Mouse (Mus musculus) hindbrain, embryonic 14.5 days (tissue): ENCODE results near the gene Xpnpep1. TPM values are rescaled to one million over a fixed set of nuclear protein-coding genes. Genes with fewer than 3 reads are reported as not detected.

Experiments
- ATAC-seq: fragments of 200-750 bp; cut with Nextera tagmentation; 2 replicates; pipeline ENCODE4 v1.8.0; 2017; ENCODE audit warnings: moderate number of reproducible peaks, mild to moderate bottlenecking, moderate TSS enrichment, moderate library complexity; ENCODE audit not compliant: low FRiP score
- DNase-seq: peaks from one replicate; pipeline ENCODE4 v3.0.0-alpha.2; 2015; ENCODE audit warnings: low spot score
- H3K27ac ChIP-seq: fragments of 300-500 bp; sonication (generic); 2 replicates; pipeline ENCODE4 v1.5.1; 2014; ENCODE audit warnings: mild to moderate bottlenecking, moderate library complexity
- H3K27me3 ChIP-seq: fragments of 300-500 bp; sonication (generic); 2 replicates; pipeline ENCODE4 v1.6.1; 2014; ENCODE audit warnings: mild to moderate bottlenecking, low read length, mixed read lengths; ENCODE audit not compliant: control insufficient read depth, insufficient read depth
- H3K36me3 ChIP-seq: fragments of 300-500 bp; sonication (generic); replicated peaks from 2 replicates; pipeline ENCODE4 v1.6.1; 2014; ENCODE audit not compliant: control insufficient read depth, insufficient read depth
- H3K4me1 ChIP-seq: fragments of 300-500 bp; sonication (generic); replicated peaks from 2 replicates; pipeline ENCODE4 v1.6.1; 2014; ENCODE audit warnings: antibody characterized with exemption, low read length, mixed read lengths; ENCODE audit not compliant: control insufficient read depth, insufficient read depth
- H3K4me2 ChIP-seq: fragments of 300-500 bp; sonication (generic); replicated peaks from 2 replicates; pipeline ENCODE4 v1.6.1; 2014; ENCODE audit warnings: mild to moderate bottlenecking, moderate library complexity
- H3K4me3 ChIP-seq: fragments of 300-500 bp; sonication (generic); replicated peaks from 2 replicates; pipeline ENCODE4 v1.5.1; 2014; ENCODE audit warnings: mild to moderate bottlenecking, low read length
- H3K9ac ChIP-seq: fragments of 300-500 bp; sonication (generic); 2 replicates; pipeline ENCODE4 v1.6.1; 2014
- H3K9me3 ChIP-seq: fragments of 300-500 bp; sonication (generic); 2 replicates; pipeline ENCODE4 v1.6.1; 2016; ENCODE audit warnings: low read length; ENCODE audit not compliant: control insufficient read depth
- WGBS: fragments of 180-500 bp; shearing (Covaris S2); extraction: QIAGEN DNeasy Blood & Tissue Kit; methylation state at CpG from one replicate; pipeline ENCODE4 v1.1.7; 2014; 5-methylcytosine and 5-hydroxymethylcytosine counted together
- polyA plus RNA-seq: library from polyadenylated mRNA; unstranded; fragments of >200 nt; fragmentation: Nextera tagmentation; extraction: Ambion mirVana; gene quantifications from 2 replicates; pipeline ENCODE4 v1.2.1, GENCODE M21; 2014

Gene Xpnpep1
- polyA plus RNA-seq, 1 experiment from 2014 or later: 135 TPM

- H3K4me1 ChIP-seq: no peaks in the 10 kb centered on the region
- ATAC-seq (no peak), DNase-seq (no peak)
- no peaks in the 10 kb centered on the region for H3K9me3 ChIP-seq
- no peak overlapping the region for H3K9ac ChIP-seq
- H3K27me3 ChIP-seq: no peaks in the 10 kb centered on the region
- H3K27ac ChIP-seq: no peak overlapping the region
- no peak overlapping the region for H3K4me3 ChIP-seq
- WGBS: 94% methylated on average over 16 of the region's 16 CpGs
- H3K4me2 ChIP-seq: no peak overlapping the region
- no peaks in the 10 kb centered on the region for H3K36me3 ChIP-seq
Observed at GRCm38 (mm10) chr19:53053355-53053754, 13.3 kb upstream of the Xpnpep1 start.

DNA sequence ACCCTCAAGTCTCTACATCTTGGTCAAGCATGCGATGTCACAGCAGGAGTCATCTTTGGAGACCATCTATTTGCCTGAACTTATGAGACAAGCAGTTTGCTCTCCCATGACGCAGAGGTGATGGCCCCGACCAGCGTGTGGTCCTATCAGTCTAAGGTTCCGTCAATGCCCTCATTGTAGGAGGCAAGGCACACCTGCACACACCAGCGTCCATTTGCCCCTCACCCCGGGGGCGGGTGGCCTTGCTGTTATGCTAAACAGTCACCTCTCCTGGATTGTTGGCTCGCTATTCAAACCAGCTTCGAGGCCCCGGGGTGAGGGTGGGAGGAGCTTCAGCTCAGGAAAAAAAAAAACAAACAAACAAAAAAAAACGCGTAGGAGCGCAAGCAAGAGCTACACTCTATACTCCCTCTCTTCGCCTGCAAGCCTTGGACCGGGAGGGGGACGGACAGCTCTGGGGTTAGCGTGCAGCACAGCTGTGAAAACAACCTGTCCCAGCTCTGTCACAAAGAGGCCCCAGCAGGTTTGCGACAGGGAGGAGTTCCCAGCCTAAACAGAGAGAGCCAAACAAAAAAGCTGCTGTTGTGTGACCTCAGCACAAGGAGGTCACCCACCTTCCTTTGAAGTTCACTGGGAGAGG, 12.1 kb upstream of the Xpnpep1 start:
- Histone ChIP-seq H3K27me3 (no peaks in the 10 kb centered on the region), H3K4me2 (peak overlapping the region; percentile 41), H3K27ac (no peak overlapping the region), H3K4me1 (no peaks in the 10 kb centered on the region), H3K4me3 (no peak overlapping the region), H3K36me3 (no peaks in the 10 kb centered on the region), H3K9ac (no peak overlapping the region), H3K9me3 (no peaks in the 10 kb centered on the region)
- 16% methylated on average over 19 of the region's 19 CpGs for WGBS
- peak; percentile 48; the same call in 1 of the 2 replicates for ATAC-seq
- DNase-seq: no peak

DNA sequence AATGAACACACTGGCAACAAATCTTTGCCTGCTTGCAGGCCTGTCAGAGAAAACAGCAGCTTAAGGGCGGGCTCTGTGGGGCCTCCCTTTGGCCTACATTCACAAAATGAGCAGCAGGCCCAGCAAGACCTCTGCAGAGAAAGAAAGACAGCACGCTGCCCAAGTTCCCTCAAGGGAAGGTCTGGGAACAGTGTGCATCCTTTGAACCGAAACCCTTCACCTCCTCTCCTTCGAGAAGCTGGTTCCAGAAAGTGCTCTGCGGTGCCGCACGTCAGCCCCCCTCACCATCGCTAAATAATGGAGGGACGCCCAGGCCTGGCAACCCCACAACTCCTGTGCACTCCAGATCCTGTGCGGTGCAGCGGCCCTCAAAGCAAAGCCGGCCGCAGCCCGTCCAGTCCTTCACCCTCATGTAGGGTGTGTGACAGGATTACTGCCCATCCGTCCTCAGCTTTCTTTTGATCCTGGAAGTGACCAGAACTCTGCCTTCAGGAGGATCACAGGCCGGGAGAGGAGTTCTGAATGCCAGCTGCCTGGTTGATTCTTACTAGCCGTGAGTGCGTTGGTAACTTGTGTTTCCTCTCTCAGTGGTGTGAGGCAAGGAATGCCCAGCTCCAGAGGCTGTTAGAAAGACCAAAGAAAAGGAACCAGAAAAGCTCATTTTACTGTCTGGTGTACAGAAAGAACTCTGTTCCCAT, 11.4 kb upstream of the Xpnpep1 start:
- Histone ChIP-seq H3K9me3 (no peaks in the 10 kb centered on the region), H3K4me1 (no peaks in the 10 kb centered on the region), H3K4me2 (no peak overlapping the region), H3K27me3 (no peaks in the 10 kb centered on the region), H3K4me3 (no peak overlapping the region), H3K9ac (no peak overlapping the region), H3K27ac (no peak overlapping the region; the same call in 1 of the 2 replicates), H3K36me3 (no peaks in the 10 kb centered on the region)
- DNase-seq (no peak), ATAC-seq (no peak)
- 55% methylated on average over 18 of the region's 18 CpGs for WGBS

DNA sequence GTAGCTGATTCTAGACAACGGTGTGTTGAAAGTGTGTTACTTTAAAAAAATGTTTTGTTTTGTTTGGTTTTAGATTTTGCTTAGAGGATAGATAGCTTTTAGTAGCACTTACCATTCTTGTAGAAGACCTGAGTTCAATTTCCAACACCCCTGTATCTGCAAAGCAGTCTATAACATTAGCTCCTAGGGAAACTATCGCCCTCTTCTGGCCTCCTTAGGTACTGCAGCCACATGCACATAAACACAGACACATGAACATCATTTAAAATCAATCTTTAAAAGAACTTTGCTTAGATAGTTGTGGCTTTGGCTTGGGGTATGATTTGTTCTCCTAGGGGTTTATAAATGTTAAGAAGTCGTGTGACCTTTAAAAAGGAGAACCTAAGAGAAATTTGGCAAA, 10.1 kb upstream of the Xpnpep1 start:
- no peak for ATAC-seq
- DNase-seq: no peak
- no peak overlapping the region for H3K9ac ChIP-seq
- no peaks in the 10 kb centered on the region for H3K9me3 ChIP-seq
- WGBS: 78% methylated on average over 3 of the region's 3 CpGs
- no peaks in the 10 kb centered on the region for H3K36me3 ChIP-seq
- no peaks in the 10 kb centered on the region for H3K27me3 ChIP-seq
- no peak overlapping the region for H3K4me3 ChIP-seq
- H3K4me1 ChIP-seq: no peaks in the 10 kb centered on the region
- H3K4me2 ChIP-seq: no peak overlapping the region
- H3K27ac ChIP-seq: no peak overlapping the region

DNA sequence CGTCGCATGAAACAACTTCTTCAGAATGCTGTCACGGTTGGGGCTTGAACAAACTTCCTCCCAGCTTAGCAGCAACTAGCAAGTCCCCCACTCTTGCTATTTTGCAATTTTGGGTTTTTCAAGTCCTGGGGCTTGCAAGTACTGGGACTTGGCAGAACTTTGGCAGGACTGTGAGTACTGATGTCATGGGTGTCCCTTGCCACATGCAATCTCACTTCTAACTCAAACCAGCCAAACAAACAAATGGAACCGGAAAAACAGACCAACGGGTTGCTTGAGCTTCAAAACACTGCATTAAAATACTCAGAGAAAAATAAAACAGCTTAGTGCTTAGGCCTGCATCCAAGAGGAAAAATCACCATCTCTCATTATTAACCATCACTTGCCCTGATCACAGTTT, 7.2 kb upstream of the Xpnpep1 start:
- Histone ChIP-seq H3K36me3 (no peaks in the 10 kb centered on the region), H3K4me3 (no peak overlapping the region), H3K27me3 (no peaks in the 10 kb centered on the region), H3K9me3 (no peaks in the 10 kb centered on the region), H3K4me1 (no peaks in the 10 kb centered on the region), H3K9ac (no peak overlapping the region), H3K27ac (no peak overlapping the region), H3K4me2 (no peak overlapping the region)
- DNase-seq (no peak), ATAC-seq (no peak)
- 83% methylated on average over 5 of the region's 5 CpGs for WGBS

- 89% methylated on average over 13 of the region's 13 CpGs for WGBS
- Histone ChIP-seq H3K9ac (no peak overlapping the region), H3K4me3 (no peak overlapping the region), H3K27ac (no peak overlapping the region), H3K36me3 (no peaks in the 10 kb centered on the region), H3K27me3 (no peaks in the 10 kb centered on the region), H3K4me2 (no peak overlapping the region), H3K9me3 (no peaks in the 10 kb centered on the region), H3K4me1 (no peaks in the 10 kb centered on the region)
- no peak for ATAC-seq
- DNase-seq: no peak
Observed at GRCm38 (mm10) chr19:53043423-53044125, 3.6 kb upstream of the Xpnpep1 start.

DNA sequence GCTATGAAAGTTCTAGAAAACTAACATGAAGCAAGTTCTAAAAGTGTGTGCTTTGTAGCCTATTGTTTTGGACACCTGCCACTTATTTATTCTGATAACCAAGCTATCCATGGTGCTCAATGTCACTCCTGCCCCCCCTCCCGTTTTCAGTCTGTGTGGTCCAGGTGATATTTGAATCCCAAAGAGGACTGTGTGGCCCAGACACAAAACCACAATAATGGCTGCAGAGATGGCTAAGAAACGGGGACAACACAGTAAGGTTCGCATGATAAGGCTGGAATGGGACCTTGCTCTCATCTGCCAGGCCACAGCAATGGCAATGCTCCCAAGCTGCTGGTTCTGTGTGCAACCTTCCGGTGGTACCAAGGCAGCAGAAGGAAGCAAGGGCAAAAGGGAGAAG, 1.6 kb upstream of the Xpnpep1 start:
- Histone ChIP-seq H3K9me3 (no peaks in the 10 kb centered on the region), H3K27me3 (no peaks in the 10 kb centered on the region), H3K9ac (no peak overlapping the region), H3K4me1 (peaks cover 12% of the 10 kb centered on the region), H3K27ac (no peak overlapping the region), H3K4me2 (no peak overlapping the region), H3K4me3 (no peak overlapping the region), H3K36me3 (no peaks in the 10 kb centered on the region)
- WGBS: 70% methylated on average over 4 of the region's 4 CpGs
- no peak for DNase-seq
- no peak for ATAC-seq

GRCm38 (mm10) chr19:53041133-53041510, 1.1 kb upstream of the Xpnpep1 start:
- Histone ChIP-seq H3K4me3 (no peak overlapping the region), H3K9ac (no peak overlapping the region), H3K27ac (no peak overlapping the region), H3K36me3 (no peaks in the 10 kb centered on the region), H3K4me1 (peaks cover 12% of the 10 kb centered on the region), H3K4me2 (no peak overlapping the region), H3K9me3 (no peaks in the 10 kb centered on the region), H3K27me3 (no peaks in the 10 kb centered on the region)
- WGBS: 76% methylated on average over 5 of the region's 5 CpGs
- ATAC-seq (no peak), DNase-seq (no peak)

- Histone ChIP-seq H3K4me2 (peak overlapping the region; percentile 80), H3K27me3 (no peaks in the 10 kb centered on the region), H3K36me3 (no peaks in the 10 kb centered on the region), H3K9me3 (no peaks in the 10 kb centered on the region), H3K27ac (peak overlapping the region; percentile 87), H3K4me3 (peak overlapping the region; percentile 80), H3K4me1 (peaks cover 12% of the 10 kb centered on the region), H3K9ac (peak overlapping the region; percentile 37)
- DNase-seq (peak; percentile 51), ATAC-seq (peak; percentile 22; the same call in 1 of the 2 replicates)
- WGBS: 38% methylated on average over 11 of the region's 11 CpGs
Observed at GRCm38 (mm10) chr19:53039090-53039489, 924 bp downstream of the Xpnpep1 start.
